In the genomic region with DNA sequence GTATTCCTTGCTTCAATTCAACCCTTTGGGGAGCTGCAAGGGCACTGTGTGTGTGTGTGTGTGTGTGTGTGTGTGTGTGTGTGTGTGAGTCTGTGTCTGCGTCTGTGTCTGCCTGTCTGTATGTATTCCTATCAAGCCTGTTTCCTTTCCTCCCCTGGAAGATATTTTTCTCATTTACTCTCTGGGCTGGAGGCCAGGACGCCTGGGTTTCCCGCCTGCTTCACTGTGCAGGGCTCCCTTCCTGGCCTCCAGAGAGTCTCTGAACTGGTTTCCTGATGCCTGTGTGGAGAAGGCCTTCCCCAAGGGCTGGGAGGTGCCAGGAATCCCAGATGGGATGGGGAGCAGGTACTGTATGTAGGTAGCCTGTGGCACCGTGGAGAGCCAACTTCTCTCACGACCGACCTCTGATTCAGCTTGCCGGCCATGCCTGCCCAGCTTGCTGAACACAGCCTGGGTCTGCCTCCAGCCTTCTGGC, we compare ENCODE assay signal across 7 mouse cellular contexts. TPM values are rescaled to one million over a fixed set of nuclear protein-coding genes. Genes with fewer than 3 reads are reported as not detected.
DNase-seq lines count a peak whose midpoint lies in the region; ATAC-seq and TF ChIP-seq lines count a peak whose summit lies in the region.

No protein-coding gene starts in this region.

- H3K4me3 ChIP-seq in embryonic facial prominence, embryonic 14.5 days (ENCODE audit: low read depth, low read length): peak overlapping the region; percentile 58; the same call in 1 of the 2 replicates
- H3K4me3 ChIP-seq in hindbrain, embryonic 16.5 days (ENCODE audit: low read length): no peak overlapping the region
- no peak overlapping the region for H3K4me3 ChIP-seq in myocyte

- H3ac ChIP-seq in myocyte (ENCODE audit: control insufficient read depth, insufficient read length): no peak overlapping the region

- no peak for TF ChIP-seq POLR2A in myocyte (IDR thresholded peaks at IDR 0.05; ENCODE audit: insufficient read length, low read depth)

- peak overlapping the region; percentile 84 for H3K4me2 ChIP-seq in embryonic facial prominence, embryonic 14.5 days (ENCODE audit: low read depth, low read length)
- H3K4me2 ChIP-seq in hindbrain, embryonic 16.5 days (ENCODE audit: low read length): peak overlapping the region; percentile 71
- H3K4me2 ChIP-seq in myocyte (ENCODE audit: low read depth): peak overlapping the region; percentile 92

- H3K9ac ChIP-seq in embryonic facial prominence, embryonic 14.5 days (ENCODE audit: low read depth, low read length): peak overlapping the region; percentile 48; the same call in 1 of the 2 replicates
- peak overlapping the region; percentile 59 for H3K9ac ChIP-seq in hindbrain, embryonic 16.5 days (ENCODE audit: low read depth, low read length)

- peaks cover 91% of the 10 kb centered on the region for H3K4me1 ChIP-seq in embryonic facial prominence, embryonic 14.5 days (ENCODE audit: control insufficient read depth, insufficient read depth, low read length)
- peaks cover 69% of the 10 kb centered on the region for H3K4me1 ChIP-seq in hindbrain, embryonic 16.5 days (ENCODE audit: control insufficient read depth, insufficient read depth, low read depth, low read length)

- DNase-seq in ovary, postnatal 14 days (ENCODE audit: low spot score): peak; percentile 36
- DNase-seq in ovary, postnatal 10 days (ENCODE audit: low spot score): no peak
- peak; percentile 87 for DNase-seq in embryonic facial prominence, embryonic 14.5 days (ENCODE audit: low spot score)
- no peak for DNase-seq in layer of hippocampus, adult 18-20 months (ENCODE audit: low spot score in 2 of 2)
- no peak for DNase-seq in natural killer cell, adult 2 months (ENCODE audit: low spot score in 2 of 2)

- no peaks in the 10 kb centered on the region for H3K79me2 ChIP-seq in myocyte (ENCODE audit: control insufficient read depth, insufficient read depth)

- H3K27ac ChIP-seq in embryonic facial prominence, embryonic 14.5 days (replicated peaks; ENCODE audit: low read depth, low read length): peak overlapping the region; percentile 84
- peak overlapping the region; percentile 48 for H3K27ac ChIP-seq in hindbrain, embryonic 16.5 days (ENCODE audit: low read depth, low read length)

- no peak for ATAC-seq in embryonic facial prominence, embryonic 14.5 days (ENCODE audit: low read depth)
- no peak for ATAC-seq in hindbrain, embryonic 16.5 days

- WGBS in embryonic facial prominence, embryonic 14.5 days: 24% methylated on average over 7 of the region's 7 CpGs
- WGBS in hindbrain, embryonic 16.5 days: 52% methylated on average over 7 of the region's 7 CpGs

- H3K36me3 ChIP-seq in embryonic facial prominence, embryonic 14.5 days (ENCODE audit: control insufficient read depth, insufficient read depth, low read length): peaks cover 2% of the 10 kb centered on the region; the same call in 1 of the 2 replicates
- H3K36me3 ChIP-seq in hindbrain, embryonic 16.5 days (ENCODE audit: control insufficient read depth, insufficient read depth, low read length): no peaks in the 10 kb centered on the region
- no peaks in the 10 kb centered on the region for H3K36me3 ChIP-seq in myocyte (ENCODE audit: control insufficient read depth, insufficient read depth)

- no peaks in the 10 kb centered on the region for H3K27me3 ChIP-seq in embryonic facial prominence, embryonic 14.5 days (replicated peaks; ENCODE audit: control insufficient read depth, insufficient read depth, low read length)
- no peaks in the 10 kb centered on the region for H3K27me3 ChIP-seq in hindbrain, embryonic 16.5 days (replicated peaks; ENCODE audit: control insufficient read depth, insufficient read depth, low read length)
- no peaks in the 10 kb centered on the region for H3K27me3 ChIP-seq in myocyte (ENCODE audit: control insufficient read depth, insufficient read depth, insufficient read length)

- H3K9me3 ChIP-seq in embryonic facial prominence, embryonic 14.5 days (ENCODE audit: control insufficient read depth, low read length): no peaks in the 10 kb centered on the region
- no peaks in the 10 kb centered on the region for H3K9me3 ChIP-seq in hindbrain, embryonic 16.5 days (ENCODE audit: control insufficient read depth, low read length)

TF ChIP-seq in myocyte, 11 proteins besides CTCF, POLR2A, EP300 and RAD21:
- TF ChIP-seq TCF3 (IDR thresholded peaks at IDR 0.05; ENCODE audit: insufficient read length, low read depth): no peak
- no peak for TF ChIP-seq MYOD1 (IDR thresholded peaks at IDR 0.05; ENCODE audit: control insufficient read depth in 1 of 3, insufficient read length in 2 of 3, low read depth in 2 of 3)
- TF ChIP-seq POLR2AphosphoS2 (IDR thresholded peaks at IDR 0.05; ENCODE audit: insufficient read length, low read depth): no peak
- TF ChIP-seq CEBPB (IDR thresholded peaks at IDR 0.05; ENCODE audit: insufficient read depth, poor library complexity, severe bottlenecking): no peak
- no peak for TF ChIP-seq USF1 (IDR thresholded peaks at IDR 0.05; ENCODE audit: low read depth)
- no peak for TF ChIP-seq SRF (IDR thresholded peaks at IDR 0.05; ENCODE audit: control insufficient read depth, insufficient read length, low read depth)
- no peak for TF ChIP-seq REST (IDR thresholded peaks at IDR 0.05; ENCODE audit: insufficient read depth, insufficient read length)
- TF ChIP-seq E2F4 (IDR thresholded peaks at IDR 0.05; ENCODE audit: insufficient read depth): no peak
- TF ChIP-seq TCF12 (IDR thresholded peaks at IDR 0.05; ENCODE audit: insufficient read depth, poor library complexity, severe bottlenecking): no peak
- TF ChIP-seq MYOG (IDR thresholded peaks at IDR 0.05; ENCODE audit: control insufficient read depth in 1 of 3, insufficient read depth in 1 of 3, insufficient read length in 2 of 3, low read depth in 2 of 3): no peak
- no peak for TF ChIP-seq MAX (IDR thresholded peaks at IDR 0.05; ENCODE audit: low read depth)

RNA-seq across cellular contexts. Expression of a gene that starts 2.5 kb away (rescaled TPM):
- 46.4 and 50.3 TPM in 2 replicates for polyA plus RNA-seq in embryonic facial prominence, embryonic 14.5 days (2014; fragmentation: Nextera tagmentation; extraction: Ambion mirVana)
- polyA plus RNA-seq in hindbrain, embryonic 16.5 days (2015; fragmentation: Nextera tagmentation; extraction: Ambion mirVana): 12.1 and 16.7 TPM in 2 replicates
- polyA plus RNA-seq in myocyte (2012; fragmentation: generic; extraction: Trizol): 27.3 TPM
- total RNA-seq in layer of hippocampus, adult 18-20 months (2021): 10 to 100 TPM; 18.3 to 26.6 TPM

RNA-seq across cellular contexts. Expression of a gene that starts 22.6 kb away (rescaled TPM):
- 22.7 and 23.0 TPM in 2 replicates for polyA plus RNA-seq in embryonic facial prominence, embryonic 14.5 days (2014; fragmentation: Nextera tagmentation; extraction: Ambion mirVana)
- polyA plus RNA-seq in hindbrain, embryonic 16.5 days (2015; fragmentation: Nextera tagmentation; extraction: Ambion mirVana): 4.6 and 6.3 TPM in 2 replicates
- 2.6 TPM for polyA plus RNA-seq in myocyte (2012; fragmentation: generic; extraction: Trizol)
- under 1 TPM; 0.36 to 0.79 TPM for total RNA-seq in layer of hippocampus, adult 18-20 months (2021)

RNA-seq across cellular contexts. Expression of a gene that starts 52.7 kb away (rescaled TPM):
- 0.34 and 0.56 TPM in 2 replicates for polyA plus RNA-seq in embryonic facial prominence, embryonic 14.5 days (2014; fragmentation: Nextera tagmentation; extraction: Ambion mirVana)
- polyA plus RNA-seq in hindbrain, embryonic 16.5 days (2015; fragmentation: Nextera tagmentation; extraction: Ambion mirVana): 2.0 and 3.0 TPM in 2 replicates
- 0.05 TPM for polyA plus RNA-seq in myocyte (2012; fragmentation: generic; extraction: Trizol)
- 1 to 10 TPM in 1 of 2 experiments, under 1 TPM in 1; 0.52 to 1.2 TPM for total RNA-seq in layer of hippocampus, adult 18-20 months (2021)

Comparison
In these comparisons a context has a peak if more than half of its experiments do, and no peak if none do; other contexts are left out.
1. DNase-seq: peak in ovary, postnatal 14 days (single experiment) and embryonic facial prominence, embryonic 14.5 days (single experiment); none in ovary, postnatal 10 days (single experiment), layer of hippocampus, adult 18-20 months (0 of 2) and natural killer cell, adult 2 months (0 of 2).
2. Peak in every context shown above with its lines, with median percentiles within 50 percentile points of each other: H3K4me2 ChIP-seq.